Mouse (Mus musculus): ENCODE data around the gene Gm10188. TPM values are rescaled to one million over a fixed set of nuclear protein-coding genes. Genes with fewer than 3 reads are reported as not detected.
A peak's percentile ranks its signal among the peaks of the same experiment; 100 is the strongest.

Gm10188 gene
- total and polyA plus RNA-seq, 3 experiments: not detected

- Histone ChIP-seq H3K9ac (ENCODE audit: low read depth, low read length) (no peak overlapping the region), H3K4me1 (ENCODE audit: control insufficient read depth, insufficient read depth, low read length) (no peaks in the 10 kb centered on the region), H3K27ac (no peak overlapping the region), H3K27me3 (ENCODE audit: control insufficient read depth, insufficient read depth, low read length) (no peaks in the 10 kb centered on the region), H3K36me3 (ENCODE audit: control insufficient read depth, insufficient read depth, low read length) (no peaks in the 10 kb centered on the region), H3K4me3 (no peak overlapping the region), H3K79me2 (replicated peaks; ENCODE audit: control insufficient read depth, insufficient read depth, low read length) (no peaks in the 10 kb centered on the region)
- 85% methylated on average over 1 of the region's 1 CpGs for WGBS
- intact Hi-C loops (cut with DNase I): no loop called here
- no peak for DNase-seq
- no peak for TF ChIP-seq CTCF (IDR thresholded peaks at IDR 0.05)
- TF ChIP-seq EP300 (IDR thresholded peaks at IDR 0.05; ENCODE audit: insufficient read depth, low read depth, low read length): no peak
- TF ChIP-seq POLR2A (IDR thresholded peaks at IDR 0.05; ENCODE audit: insufficient read depth, low read depth, low read length): no peak
Measured at GRCm38 (mm10) chr1:132260331-132260730, 30.8 kb upstream of the Gm10188 start.

DNA sequence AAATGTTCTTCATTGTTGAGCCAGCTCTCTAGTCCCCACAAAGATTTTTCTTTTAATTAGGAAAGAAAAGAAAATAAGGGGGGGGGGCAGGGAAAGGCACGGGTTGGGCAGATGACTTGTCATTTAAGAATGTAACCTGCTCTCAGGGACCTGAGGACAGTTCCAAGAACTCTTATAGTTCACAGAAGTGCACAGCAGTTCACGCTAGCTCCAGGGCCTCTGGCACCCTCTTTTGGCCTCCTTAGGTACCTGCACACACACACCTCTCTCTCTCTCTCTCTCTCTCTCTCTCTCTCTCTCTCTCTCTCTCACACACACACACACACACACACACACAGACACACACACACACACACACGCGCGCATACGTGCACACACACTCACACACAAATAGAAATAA, 24.9 kb upstream of the Gm10188 start:
- Histone ChIP-seq H3K4me1 (ENCODE audit: control insufficient read depth, insufficient read depth, low read length) (no peaks in the 10 kb centered on the region), H3K27ac (no peak overlapping the region), H3K36me3 (ENCODE audit: control insufficient read depth, insufficient read depth, low read length) (no peaks in the 10 kb centered on the region), H3K4me3 (no peak overlapping the region), H3K27me3 (ENCODE audit: control insufficient read depth, insufficient read depth, low read length) (no peaks in the 10 kb centered on the region), H3K9ac (ENCODE audit: low read depth, low read length) (no peak overlapping the region), H3K79me2 (replicated peaks; ENCODE audit: control insufficient read depth, insufficient read depth, low read length) (no peaks in the 10 kb centered on the region)
- 71% methylated on average over 6 of the region's 6 CpGs for WGBS
- intact Hi-C loops (cut with DNase I): no loop called here
- TF ChIP-seq EP300 (IDR thresholded peaks at IDR 0.05; ENCODE audit: insufficient read depth, low read depth, low read length) (no peak), POLR2A (IDR thresholded peaks at IDR 0.05; ENCODE audit: insufficient read depth, low read depth, low read length) (no peak), CTCF (IDR thresholded peaks at IDR 0.05) (no peak)
- no peak for DNase-seq

DNA sequence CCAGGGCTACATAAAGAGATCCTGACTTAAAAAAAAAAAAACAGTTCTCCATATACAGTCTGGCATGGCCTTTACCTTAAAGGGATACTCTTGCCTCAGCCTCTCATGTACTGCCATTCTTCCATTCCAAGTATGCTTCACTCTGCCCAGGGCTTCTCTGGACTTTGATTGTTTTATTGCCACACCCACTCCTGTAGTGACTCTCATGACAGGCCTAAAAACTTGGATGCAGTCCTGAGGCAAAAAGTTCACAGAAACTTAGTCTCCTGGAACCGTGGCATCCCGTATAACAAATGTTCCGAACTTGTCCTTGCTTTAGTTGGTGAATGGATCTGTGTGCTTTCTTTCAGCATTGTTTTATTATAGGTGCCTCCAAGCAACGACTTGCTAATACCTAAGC, 17.1 kb upstream of the Gm10188 start:
- intact Hi-C loops (cut with DNase I): no loop called here
- Histone ChIP-seq H3K27me3 (ENCODE audit: control insufficient read depth, insufficient read depth, low read length) (no peaks in the 10 kb centered on the region), H3K4me3 (no peak overlapping the region), H3K4me1 (ENCODE audit: control insufficient read depth, insufficient read depth, low read length) (no peaks in the 10 kb centered on the region), H3K9ac (ENCODE audit: low read depth, low read length) (no peak overlapping the region), H3K27ac (no peak overlapping the region), H3K36me3 (ENCODE audit: control insufficient read depth, insufficient read depth, low read length) (no peaks in the 10 kb centered on the region), H3K79me2 (replicated peaks; ENCODE audit: control insufficient read depth, insufficient read depth, low read length) (no peaks in the 10 kb centered on the region)
- WGBS: 87% methylated on average over 4 of the region's 4 CpGs
- TF ChIP-seq POLR2A (IDR thresholded peaks at IDR 0.05; ENCODE audit: insufficient read depth, low read depth, low read length) (no peak), EP300 (IDR thresholded peaks at IDR 0.05; ENCODE audit: insufficient read depth, low read depth, low read length) (no peak), CTCF (IDR thresholded peaks at IDR 0.05) (no peak)
- DNase-seq: no peak

GRCm38 (mm10) chr1:132246137-132246536, 16.6 kb upstream of the Gm10188 start:
- TF ChIP-seq EP300 (IDR thresholded peaks at IDR 0.05; ENCODE audit: insufficient read depth, low read depth, low read length): no peak
- TF ChIP-seq POLR2A (IDR thresholded peaks at IDR 0.05; ENCODE audit: insufficient read depth, low read depth, low read length): no peak
- TF ChIP-seq CTCF (IDR thresholded peaks at IDR 0.05): no peak
- H3K79me2 ChIP-seq (replicated peaks; ENCODE audit: control insufficient read depth, insufficient read depth, low read length): no peaks in the 10 kb centered on the region
- no peak overlapping the region for H3K9ac ChIP-seq (ENCODE audit: low read depth, low read length)
- H3K4me3 ChIP-seq: no peak overlapping the region
- H3K27me3 ChIP-seq (ENCODE audit: control insufficient read depth, insufficient read depth, low read length): no peaks in the 10 kb centered on the region
- 48% methylated on average over 6 of the region's 6 CpGs for WGBS
- no peaks in the 10 kb centered on the region for H3K36me3 ChIP-seq (ENCODE audit: control insufficient read depth, insufficient read depth, low read length)
- peak in 1 of 2 experiments; percentile 36 for DNase-seq
- no peak overlapping the region for H3K27ac ChIP-seq
- no peaks in the 10 kb centered on the region for H3K4me1 ChIP-seq (ENCODE audit: control insufficient read depth, insufficient read depth, low read length)
- intact Hi-C loops (cut with DNase I): no loop called here

GRCm38 (mm10) chr1:132245010-132245409, 15.4 kb upstream of the Gm10188 start:
- H3K4me3 ChIP-seq: no peak overlapping the region
- H3K36me3 ChIP-seq (ENCODE audit: control insufficient read depth, insufficient read depth, low read length): no peaks in the 10 kb centered on the region
- intact Hi-C loops (cut with DNase I): no loop called here
- H3K9ac ChIP-seq (ENCODE audit: low read depth, low read length): no peak overlapping the region
- no peaks in the 10 kb centered on the region for H3K79me2 ChIP-seq (replicated peaks; ENCODE audit: control insufficient read depth, insufficient read depth, low read length)
- no peak for DNase-seq
- TF ChIP-seq POLR2A (IDR thresholded peaks at IDR 0.05; ENCODE audit: insufficient read depth, low read depth, low read length) (no peak), CTCF (IDR thresholded peaks at IDR 0.05) (no peak), EP300 (IDR thresholded peaks at IDR 0.05; ENCODE audit: insufficient read depth, low read depth, low read length) (no peak)
- H3K4me1 ChIP-seq (ENCODE audit: control insufficient read depth, insufficient read depth, low read length): no peaks in the 10 kb centered on the region
- 70% methylated on average over 5 of the region's 5 CpGs for WGBS
- H3K27ac ChIP-seq: no peak overlapping the region
- H3K27me3 ChIP-seq (ENCODE audit: control insufficient read depth, insufficient read depth, low read length): no peaks in the 10 kb centered on the region

GRCm38 (mm10) chr1:132237585-132238159, 8.1 kb upstream of the Gm10188 start:
- Histone ChIP-seq H3K9ac (ENCODE audit: low read depth, low read length) (no peak overlapping the region), H3K4me3 (no peak overlapping the region), H3K79me2 (replicated peaks; ENCODE audit: control insufficient read depth, insufficient read depth, low read length) (no peaks in the 10 kb centered on the region), H3K27me3 (ENCODE audit: control insufficient read depth, insufficient read depth, low read length) (peaks cover 2% of the 10 kb centered on the region), H3K36me3 (ENCODE audit: control insufficient read depth, insufficient read depth, low read length) (no peaks in the 10 kb centered on the region), H3K27ac (no peak overlapping the region), H3K4me1 (ENCODE audit: control insufficient read depth, insufficient read depth, low read length) (no peaks in the 10 kb centered on the region)
- TF ChIP-seq EP300 (IDR thresholded peaks at IDR 0.05; ENCODE audit: insufficient read depth, low read depth, low read length): no peak
- peak; percentile 98; the same call in 1 of the 2 replicates for TF ChIP-seq CTCF (IDR thresholded peaks at IDR 0.05)
- 20% methylated on average over 6 of the region's 6 CpGs for WGBS
- intact Hi-C loops (cut with DNase I): loop anchor here (1.0 to 10.0 kb wide), 5 partner anchors 70 to 253 kb away; no protein-coding TSS in a partner anchor
- DNase-seq: peak; percentile 40 to 68

All from heart, adult 2 months (tissue).